Mouse (Mus musculus) neutrophil, adult 59 days (primary cell): ENCODE results near the gene Ecsit. TPM values are rescaled to one million over a fixed set of nuclear protein-coding genes. Genes with fewer than 3 reads are reported as not detected.

Experiments used
- total RNA-seq, 2 experiments: library from RNA; stranded (reverse); gene quantifications; 1 replicate in 1 of 2; 2 replicates in 1 of 2; pipeline ENCODE4 v1.2.4; 2023

Gene Ecsit
- total RNA-seq, result 1 to 10 TPM; 7.1 to 8.9 TPM

DNA sequence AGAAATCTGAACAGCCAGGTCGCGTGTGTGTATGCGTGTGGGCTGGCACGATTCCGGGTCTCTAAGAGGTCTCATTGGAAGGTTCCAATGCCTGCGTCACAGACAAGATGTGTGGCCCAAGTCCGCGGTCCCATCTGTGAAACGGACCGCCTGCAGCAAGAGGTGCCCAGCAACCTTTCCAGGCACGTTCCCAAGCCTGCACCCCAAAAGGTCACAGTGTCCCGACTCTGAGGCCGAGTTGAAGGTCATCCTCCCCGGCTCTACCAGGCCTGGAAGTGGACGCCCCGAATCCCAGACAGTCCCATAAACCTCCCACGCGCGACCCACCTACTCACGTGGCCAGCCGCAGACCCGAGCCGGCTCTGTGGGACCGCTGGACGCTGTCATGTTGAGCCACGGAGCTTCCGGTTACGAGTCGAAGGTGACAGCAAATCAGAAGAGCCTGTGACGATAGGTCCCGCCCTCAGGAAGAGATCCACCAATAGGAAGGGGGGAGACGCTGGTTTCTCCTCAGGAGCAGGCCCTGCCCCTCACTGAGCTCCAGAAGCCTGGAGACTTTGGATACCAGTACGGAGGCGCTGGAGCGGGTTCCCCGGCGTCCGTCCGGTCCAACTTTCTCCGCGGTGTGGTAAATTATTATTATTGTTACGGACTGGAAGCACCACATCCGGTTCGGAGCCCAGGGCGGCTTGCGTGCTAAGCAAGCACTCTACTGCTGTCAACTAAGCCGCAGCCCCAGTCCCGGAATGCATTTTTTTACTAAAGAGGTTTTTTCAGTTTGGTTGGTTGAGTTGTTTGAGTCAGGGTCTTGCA lies at the start of gene Ecsit:
TSS of gene Ecsit (minus strand) at position 417 of the 813 bp plus-strand sequence.

GRCm38 (mm10) chr9:22116740-22117426 lies 31.6 kb upstream of the Ecsit start, which contains the start of gene Elof1:
Gene Elof1 (minus strand): TSS chr9:22117172.

GRCm38 (mm10) chr9:22098993-22099696 lies 13.9 kb upstream of the Ecsit start, which contains the start of gene Cnn1:
Gene Cnn1 (plus strand): TSS chr9:22099216.

GRCm38 (mm10) chr9:22070791-22071573 lies 14.3 kb downstream of the Ecsit start, which contains the start of the genes Gm49318 and Zfp653:
Gene Gm49318 (minus strand): TSS chr9:22071259.
Gene Zfp653 (minus strand): TSS chr9:22071376.

DNA sequence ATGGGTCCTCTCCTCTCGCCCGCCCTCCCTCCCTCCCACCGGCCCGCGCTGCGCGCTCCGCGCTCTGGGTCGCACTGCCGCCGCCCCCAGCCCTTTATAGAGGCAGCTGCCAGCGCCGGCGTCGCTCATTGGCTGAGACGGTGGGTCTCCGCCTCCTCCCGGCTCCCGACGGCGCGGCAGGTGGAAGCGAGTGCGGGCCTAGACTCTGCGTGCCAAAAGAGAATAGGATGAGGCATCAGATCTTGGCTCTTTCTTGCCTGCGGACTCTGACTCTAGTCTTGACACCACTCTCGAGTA lies 33.3 kb downstream of the Ecsit start, which contains the start of gene Elavl3:
TSS of gene Elavl3 (minus strand) at position 66 of the 297 bp plus-strand sequence.

Other genes starting within 250 kb of the Ecsit start
- not detected for gene Angptl8, start 249.9 kb downstream of the Ecsit start, total RNA-seq
- 1 to 10 TPM; 1.6 to 2.4 TPM for gene Dock6, start 232.8 kb downstream of the Ecsit start, total RNA-seq
- 100 to 1,000 TPM; 172 to 188 TPM for gene Rab3d, start 167.2 kb downstream of the Ecsit start, total RNA-seq
- gene Ccdc159, start 158.0 kb downstream of the Ecsit start, total RNA-seq, result 1 to 10 TPM; 1.3 TPM
- gene Tmem205, start 157.9 kb downstream of the Ecsit start, total RNA-seq, result 10 to 100 TPM; 16.9 to 18.5 TPM
- gene Plppr2, start 148.4 kb downstream of the Ecsit start, total RNA-seq, result 1 to 10 TPM; 1.0 TPM
- gene Swsap1, start 129.7 kb downstream of the Ecsit start, total RNA-seq, result 1 to 10 TPM; 3.6 to 5.4 TPM
- 1 to 10 TPM; 3.4 to 8.7 TPM for gene Epor, start 121.9 kb downstream of the Ecsit start, total RNA-seq
- gene Rgl3, start 96.0 kb downstream of the Ecsit start, total RNA-seq, result not detected
- not detected for gene Ccdc151, start 82.8 kb downstream of the Ecsit start, total RNA-seq
- 10 to 100 TPM; 53.0 to 58.7 TPM for gene Prkcsh, start 82.6 kb downstream of the Ecsit start, total RNA-seq
- not detected for gene Elavl3, start 33.4 kb downstream of the Ecsit start, total RNA-seq
- not detected for gene Gm49318, start 14.2 kb downstream of the Ecsit start, total RNA-seq
- 10 to 100 TPM in 1 of 2 experiments, 1 to 10 TPM in 1; 8.4 to 12.0 TPM for gene Zfp653, start 14.1 kb downstream of the Ecsit start, total RNA-seq
- not detected for gene Cnn1, start 13.8 kb upstream of the Ecsit start, total RNA-seq
- 10 to 100 TPM; 35.8 to 42.7 TPM for gene Elof1, start 31.7 kb upstream of the Ecsit start, total RNA-seq
- gene Acp5, start 50.3 kb upstream of the Ecsit start, total RNA-seq, result 10 to 100 TPM; 17.1 to 26.9 TPM
- 10 to 100 TPM; 14.6 to 16.6 TPM for gene Pigyl, start 71.4 kb upstream of the Ecsit start, total RNA-seq
- not detected for gene Zfp872, start 102.7 kb upstream of the Ecsit start, total RNA-seq
- gene Zfp809, start 140.3 kb upstream of the Ecsit start, total RNA-seq, result 10 to 100 TPM; 15.5 TPM
- gene Zfp599, start 174.5 kb upstream of the Ecsit start, total RNA-seq, result under 1 TPM; 0.31 to 0.40 TPM
- 1 to 10 TPM; 6.8 to 8.8 TPM for gene Zfp810, start 222.2 kb upstream of the Ecsit start, total RNA-seq